Mouse (Mus musculus) stomach, embryonic 15.5 days (tissue): ENCODE data around the gene Oas2. TPM values are rescaled to one million over a fixed set of nuclear protein-coding genes. Genes with fewer than 3 reads are reported as not detected.

Experiments used
- polyA plus RNA-seq: library from polyadenylated mRNA; unstranded; fragments of >200 nt; fragmentation: Nextera tagmentation; extraction: Ambion mirVana; gene quantifications from 2 replicates; pipeline ENCODE4 v1.2.1, GENCODE M21; 2015

Gene Oas2
- polyA plus RNA-seq, 1 experiment from 2014 or later = 0.51 TPM

Other genes with a start within 250 kb of the Oas2 start
- 51.5 and 53.5 TPM in 2 replicates for gene Plbd2, start 246.2 kb downstream of the Oas2 start, polyA plus RNA-seq
- gene Slc8b1, start 238.7 kb downstream of the Oas2 start, polyA plus RNA-seq = 6.2 and 8.3 TPM in 2 replicates
- gene Tpcn1, start 161.2 kb downstream of the Oas2 start, polyA plus RNA-seq = 25.5 and 25.7 TPM in 2 replicates
- gene Iqcd, start 160.8 kb downstream of the Oas2 start, polyA plus RNA-seq = 0.40 and 0.69 TPM in 2 replicates
- 10.4 and 11.4 TPM in 2 replicates for gene Rita1, start 137.3 kb downstream of the Oas2 start, polyA plus RNA-seq
- 41.8 and 44.9 TPM in 2 replicates for gene Ddx54, start 137.1 kb downstream of the Oas2 start, polyA plus RNA-seq
- gene Cfap73, start 115.6 kb downstream of the Oas2 start, polyA plus RNA-seq = not detected in 2 replicates
- gene Rasal1, start 101.0 kb downstream of the Oas2 start, polyA plus RNA-seq = 0.34 and 0.54 TPM in 2 replicates
- 5.2 and 5.6 TPM in 2 replicates for gene Dtx1, start 37.9 kb downstream of the Oas2 start, polyA plus RNA-seq
- 0.32 and 0.40 TPM in 2 replicates for gene Oas3, start 27.8 kb upstream of the Oas2 start, polyA plus RNA-seq
- not detected in 2 replicates for gene Oas1e, start 45.7 kb upstream of the Oas2 start, polyA plus RNA-seq
- gene Oas1c, start 62.7 kb upstream of the Oas2 start, polyA plus RNA-seq = 0.54 and 0.71 TPM in 2 replicates
- gene Oas1f, start 97.5 kb upstream of the Oas2 start, polyA plus RNA-seq = not detected in 2 replicates
- not detected in 2 replicates for gene Oas1h, start 111.6 kb upstream of the Oas2 start, polyA plus RNA-seq
- 1.1 and 1.8 TPM in 2 replicates for gene Oas1g, start 137.8 kb upstream of the Oas2 start, polyA plus RNA-seq
- 4.1 and 4.6 TPM in 2 replicates for gene Oas1a, start 157.7 kb upstream of the Oas2 start, polyA plus RNA-seq
- not detected in 2 replicates for gene Oas1d, start 164.7 kb upstream of the Oas2 start, polyA plus RNA-seq